Mouse (Mus musculus): ENCODE results near the gene 1810024B03Rik.

DNA sequence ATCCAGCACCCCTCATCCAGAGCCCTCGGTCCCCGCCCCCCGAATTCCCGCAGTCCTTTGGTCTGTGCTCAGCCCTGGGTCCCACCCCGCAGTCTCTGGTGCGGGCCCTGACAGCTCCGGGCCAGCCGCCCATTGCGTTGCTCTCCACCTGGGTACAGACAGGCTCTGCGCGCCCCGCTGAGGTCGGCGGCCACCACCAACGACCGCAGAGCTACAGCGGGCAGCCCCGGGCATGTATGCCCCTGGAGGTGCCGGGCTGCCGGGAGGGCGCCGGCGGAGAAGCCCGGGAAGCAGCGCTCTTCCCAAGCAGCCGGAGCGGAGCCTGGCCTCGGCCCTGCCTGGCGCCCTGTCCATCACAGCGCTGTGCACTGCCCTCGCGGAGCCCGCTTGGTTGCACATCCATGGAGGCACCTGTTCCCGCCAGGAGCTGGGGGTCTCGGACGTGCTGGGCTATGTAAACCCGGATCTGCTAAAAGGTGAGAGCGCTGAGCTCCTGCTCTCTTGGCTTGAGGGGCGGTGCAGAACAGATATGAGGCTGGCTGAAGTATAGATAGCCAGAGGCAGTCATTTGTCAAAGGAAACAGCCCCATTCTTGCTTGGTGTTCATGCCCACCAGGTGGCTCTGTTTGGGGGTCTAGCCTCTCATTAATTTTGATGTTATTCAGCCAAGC is 40.4 kb upstream of the 1810024B03Rik start:
- TF ChIP-seq CTCF (conservative IDR thresholded peaks at IDR 0.05 in 1 of 2, IDR thresholded peaks at IDR 0.05 in 1 of 2; ENCODE audit: low read depth in 2 of 2, low read length in 2 of 2), result peak in 1 of 2 experiments; percentile 57; a peak in 2 of 4 replicates
- no peak for TF ChIP-seq POLR2A (IDR thresholded peaks at IDR 0.05; ENCODE audit: low read depth, low read length)
- no peak for TF ChIP-seq HCFC1 (IDR thresholded peaks at IDR 0.05; ENCODE audit: low read depth, low read length)
- no peak for TF ChIP-seq ZC3H11A (IDR thresholded peaks at IDR 0.05; ENCODE audit: low read depth, low read length)
- TF ChIP-seq MYC (IDR thresholded peaks at IDR 0.05; ENCODE audit: low read depth, low read length), result no peak
- no peak for TF ChIP-seq MAZ (IDR thresholded peaks at IDR 0.05; ENCODE audit: low read depth, low read length)
- TF ChIP-seq ZNF384 (IDR thresholded peaks at IDR 0.05; ENCODE audit: low read depth, low read length), result no peak

Measured in CH12.LX (cell line).